Mouse (Mus musculus) forebrain, embryonic 11.5 days (tissue): Measurements from ENCODE around the gene Pfkfb1. TPM values are rescaled to one million over a fixed set of nuclear protein-coding genes. Genes with fewer than 3 reads are reported as not detected.

Experiments
- ATAC-seq: fragments of 200-750 bp; cut with Nextera tagmentation; replicated peaks from 2 replicates; pipeline ENCODE4 v1.8.0; 2017; ENCODE audit warnings: moderate TSS enrichment; ENCODE audit not compliant: low FRiP score
- DNase-seq: peaks from one replicate; pipeline ENCODE4 v3.0.0-alpha.2; 2017; ENCODE audit warnings: low spot score
- H3K27ac ChIP-seq: fragments of 300-500 bp; sonication (generic); 2 replicates; pipeline ENCODE4 v1.5.1; 2014; ENCODE audit warnings: low read depth, low read length
- H3K27me3 ChIP-seq: fragments of 300-500 bp; sonication (generic); 2 replicates; pipeline ENCODE4 v1.6.1; 2014; ENCODE audit warnings: mild to moderate bottlenecking, low read length, mixed read lengths; ENCODE audit not compliant: control insufficient read depth, insufficient read depth
- H3K36me3 ChIP-seq: fragments of 300-500 bp; sonication (generic); 2 replicates; pipeline ENCODE4 v1.6.1; 2014; ENCODE audit warnings: mild to moderate bottlenecking, low read length, moderate library complexity, mixed read lengths; ENCODE audit not compliant: control insufficient read depth, insufficient read depth
- H3K4me1 ChIP-seq: fragments of 300-500 bp; sonication (generic); replicated peaks from 2 replicates; pipeline ENCODE4 v1.6.1; 2014; ENCODE audit warnings: low read length, mixed read lengths; ENCODE audit not compliant: control insufficient read depth, insufficient read depth
- H3K4me2 ChIP-seq: fragments of 300-500 bp; sonication (generic); 2 replicates; pipeline ENCODE4 v1.6.1; 2014; ENCODE audit warnings: low read depth, mild to moderate bottlenecking, low read length, moderate library complexity, mixed read lengths; ENCODE audit not compliant: severe bottlenecking
- H3K4me3 ChIP-seq: fragments of 300-500 bp; sonication (generic); 2 replicates; pipeline ENCODE4 v1.5.1; 2014; ENCODE audit warnings: low read depth, low read length
- H3K9ac ChIP-seq: fragments of 300-500 bp; sonication (generic); 2 replicates; pipeline ENCODE4 v1.6.1; 2014; ENCODE audit warnings: low read length
- H3K9me3 ChIP-seq: fragments of 300-500 bp; sonication (generic); 2 replicates; pipeline ENCODE4 v1.6.1; 2016; ENCODE audit warnings: low read length, mixed read lengths; ENCODE audit not compliant: control insufficient read depth
- WGBS: fragments of 180-500 bp; shearing (Covaris S2); extraction: QIAGEN DNeasy Blood & Tissue Kit; methylation state at CpG from one replicate; pipeline ENCODE4 v1.1.7; 2014; 5-methylcytosine and 5-hydroxymethylcytosine counted together
- polyA plus RNA-seq: library from polyadenylated mRNA; unstranded; fragments of >200 nt; fragmentation: Nextera tagmentation; extraction: Ambion mirVana; gene quantifications from 2 replicates; pipeline ENCODE4 v1.2.1, GENCODE M21; 2014

Gene Pfkfb1
- 8.4 and 9.0 TPM in 2 replicates for polyA plus RNA-seq

DNA sequence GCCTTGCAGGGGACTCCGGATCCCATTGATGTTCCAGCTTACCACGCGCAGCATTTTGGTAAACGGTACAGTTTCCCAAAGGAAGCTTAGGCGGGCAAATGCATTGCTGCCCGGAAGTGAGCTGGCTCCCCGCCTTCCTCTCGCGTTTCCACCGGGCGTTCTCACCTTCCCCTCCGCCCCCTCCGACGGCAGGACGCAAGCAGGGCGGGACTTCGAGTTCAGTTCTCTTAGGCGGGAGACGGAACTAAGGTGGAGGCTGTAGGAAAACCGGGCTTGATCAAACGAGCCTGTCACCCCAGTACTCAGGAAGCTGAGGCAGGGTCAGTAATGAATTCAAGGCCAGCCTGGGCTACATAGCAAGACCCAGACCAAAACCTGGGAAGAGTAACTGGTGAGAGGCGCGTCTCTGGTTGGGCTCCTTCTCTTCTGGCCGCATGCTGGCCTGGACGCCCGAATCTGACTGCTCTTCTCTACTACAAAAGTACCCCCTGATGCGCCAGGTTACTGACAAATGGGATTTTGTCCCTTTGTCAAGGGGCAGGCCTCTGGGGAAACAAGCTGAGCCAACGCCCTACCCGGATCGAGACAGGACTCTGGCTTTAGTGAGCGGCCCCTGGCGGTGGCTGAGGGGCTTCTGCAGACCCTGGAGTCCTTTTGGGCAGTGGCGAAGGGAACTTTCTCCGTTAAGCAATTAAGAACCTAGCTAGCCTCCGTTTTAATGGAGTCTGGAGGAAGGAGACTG lies at the start of gene Pfkfb1:
Gene Pfkfb1 (plus strand): TSS at position 207 of the 742 bp plus-strand sequence.
- no peaks in the 10 kb centered on the region for H3K4me1 ChIP-seq
- WGBS: 22% methylated on average over 35 of the region's 35 CpGs
- H3K4me3 ChIP-seq: peak within 1 kb of the TSS; percentile 43
- no peaks in the 10 kb centered on the region for H3K27me3 ChIP-seq
- peak within 1 kb of the TSS; percentile 59; the same call in 1 of the 2 replicates for H3K27ac ChIP-seq
- no peaks in the 10 kb centered on the region for H3K36me3 ChIP-seq
- peak within 1 kb of the TSS; percentile 67 for H3K9ac ChIP-seq
- H3K4me2 ChIP-seq: peak within 1 kb of the TSS; percentile 51
- ATAC-seq: peak; percentile 96
- DNase-seq: peak; percentile 85
- no peaks in the 10 kb centered on the region for H3K9me3 ChIP-seq

DNA sequence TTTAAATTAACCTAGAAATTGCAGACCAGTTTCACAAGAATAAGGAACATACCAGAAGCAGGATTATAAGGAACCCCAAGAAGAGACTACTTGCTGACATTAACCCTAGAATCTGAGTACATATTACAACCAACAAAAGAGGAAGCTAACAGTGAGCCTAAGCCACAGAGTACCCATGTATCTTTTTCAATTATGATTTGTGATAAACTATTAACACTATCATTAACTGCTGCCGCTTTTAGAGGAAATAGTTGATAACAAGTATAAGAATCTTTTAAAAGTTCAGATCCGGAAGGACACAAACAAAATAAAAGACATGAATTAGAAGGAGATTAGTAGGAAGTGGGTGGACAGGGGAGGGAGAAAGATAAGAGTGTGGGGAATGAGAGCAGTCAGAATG lies 47.9 kb upstream of the Pfkfb1 start:
- no peak for DNase-seq
- H3K4me2 ChIP-seq: no peak overlapping the region
- no peak overlapping the region for H3K4me3 ChIP-seq
- H3K27me3 ChIP-seq: no peaks in the 10 kb centered on the region; the same call in 1 of the 2 replicates
- H3K9me3 ChIP-seq: no peaks in the 10 kb centered on the region
- 90% methylated on average over 2 of the region's 2 CpGs for WGBS
- no peaks in the 10 kb centered on the region for H3K36me3 ChIP-seq
- no peak overlapping the region for H3K27ac ChIP-seq
- H3K9ac ChIP-seq: no peak overlapping the region
- H3K4me1 ChIP-seq: no peaks in the 10 kb centered on the region
- no peak for ATAC-seq

DNA sequence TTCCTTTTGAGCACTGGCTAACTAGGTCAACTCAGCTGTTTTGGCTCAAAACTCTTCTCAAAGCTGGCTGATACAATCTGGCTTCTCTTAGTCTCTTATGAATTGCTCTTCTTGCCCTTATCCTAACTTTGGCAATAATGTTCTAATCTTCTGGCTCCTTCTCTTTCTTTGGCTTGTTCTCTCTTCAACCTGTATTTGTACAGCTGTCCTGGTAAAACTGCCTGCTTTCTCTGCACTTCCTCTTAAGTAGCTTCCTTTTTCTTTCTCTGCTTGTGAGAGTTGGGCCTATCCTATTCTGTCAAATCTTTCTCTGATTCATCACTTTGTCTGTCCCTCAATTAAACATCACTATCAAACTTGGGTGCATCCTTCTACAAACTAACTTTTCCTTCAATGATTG lies 46.3 kb upstream of the Pfkfb1 start:
- Histone ChIP-seq H3K27ac (no peak overlapping the region), H3K36me3 (no peaks in the 10 kb centered on the region), H3K4me2 (no peak overlapping the region), H3K9ac (no peak overlapping the region), H3K4me3 (no peak overlapping the region), H3K27me3 (no peaks in the 10 kb centered on the region; the same call in 1 of the 2 replicates), H3K9me3 (no peaks in the 10 kb centered on the region), H3K4me1 (no peaks in the 10 kb centered on the region)
- no peak for ATAC-seq
- DNase-seq: no peak

DNA sequence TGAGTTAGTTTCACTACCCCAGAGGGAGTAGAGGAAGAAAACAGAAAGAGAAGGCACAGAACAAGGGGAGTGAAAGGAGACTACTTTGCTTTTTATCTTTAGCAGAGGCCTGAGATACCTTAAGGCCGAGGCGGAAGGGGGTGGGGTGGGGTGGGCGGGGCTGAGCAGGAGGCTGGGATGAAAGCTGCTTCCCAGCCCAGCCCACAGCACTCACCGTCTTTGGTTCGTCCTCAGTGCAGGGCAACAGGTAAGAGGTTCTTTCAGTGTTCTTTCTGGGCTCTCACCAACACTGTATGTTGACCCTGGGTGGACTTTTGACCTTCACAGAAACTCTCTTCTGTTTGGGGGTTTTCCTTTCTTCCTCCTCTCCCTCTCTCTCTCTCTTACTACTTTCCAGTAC lies 40.8 kb upstream of the Pfkfb1 start, which contains the start of gene Alas2:
Gene Alas2 (plus strand): TSS at position 137 of the 400 bp plus-strand sequence.
- H3K4me2 ChIP-seq: no peak within 1 kb of the TSS
- H3K4me1 ChIP-seq: no peaks in the 10 kb centered on the region
- H3K36me3 ChIP-seq: no peaks in the 10 kb centered on the region
- H3K9me3 ChIP-seq: no peaks in the 10 kb centered on the region
- ATAC-seq (no peak), DNase-seq (no peak)
- no peaks in the 10 kb centered on the region; the same call in 1 of the 2 replicates for H3K27me3 ChIP-seq
- H3K9ac ChIP-seq: no peak within 1 kb of the TSS
- H3K4me3 ChIP-seq: no peak within 1 kb of the TSS
- 47% methylated on average over 5 of the region's 5 CpGs for WGBS
- no peak within 1 kb of the TSS for H3K27ac ChIP-seq

DNA sequence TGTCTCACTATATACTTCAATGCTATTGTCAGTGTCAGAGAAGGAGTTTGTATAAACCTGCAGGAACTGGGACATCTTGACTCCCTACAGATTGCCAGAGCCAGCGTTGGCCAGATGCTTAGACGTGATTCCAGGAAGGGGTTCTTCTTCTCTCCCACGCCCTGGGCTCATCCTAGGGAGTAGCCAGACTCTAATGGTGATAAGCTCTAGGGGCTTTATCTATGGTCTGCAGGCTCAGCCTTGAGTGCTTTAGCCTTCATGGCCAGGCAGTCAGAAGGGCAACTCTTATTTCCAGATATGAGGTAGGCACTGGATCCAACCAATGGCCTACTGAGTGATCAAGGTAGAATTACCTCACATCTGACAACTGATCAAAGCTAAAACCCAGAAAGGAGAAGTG lies 38.4 kb upstream of the Pfkfb1 start:
- no peaks in the 10 kb centered on the region for H3K27me3 ChIP-seq
- no peak overlapping the region for H3K27ac ChIP-seq
- H3K4me1 ChIP-seq: no peaks in the 10 kb centered on the region
- ATAC-seq (no peak), DNase-seq (no peak)
- no peak overlapping the region for H3K9ac ChIP-seq
- WGBS: 85% methylated on average over 3 of the region's 3 CpGs
- H3K9me3 ChIP-seq: no peaks in the 10 kb centered on the region
- no peak overlapping the region for H3K4me2 ChIP-seq
- no peaks in the 10 kb centered on the region for H3K36me3 ChIP-seq
- no peak overlapping the region for H3K4me3 ChIP-seq

DNA sequence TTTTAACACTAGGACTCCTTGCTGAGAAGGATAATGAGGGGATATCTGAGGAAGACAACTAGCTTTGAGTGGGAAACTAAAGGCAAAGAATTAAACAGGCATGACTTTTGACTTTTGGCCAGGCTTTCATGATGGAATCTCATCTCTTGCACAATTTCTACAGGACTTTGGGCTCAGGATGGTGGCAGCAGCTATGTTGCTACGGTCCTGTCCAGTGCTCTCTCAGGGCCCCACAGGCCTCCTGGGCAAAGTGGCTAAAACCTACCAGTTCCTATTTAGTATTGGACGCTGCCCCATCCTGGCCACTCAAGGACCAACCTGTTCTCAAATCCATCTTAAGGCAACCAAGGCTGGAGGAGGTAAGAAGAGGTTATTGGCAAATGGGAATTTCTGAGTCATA lies 36.0 kb upstream of the Pfkfb1 start:
- WGBS: 94% methylated on average over 2 of the region's 2 CpGs
- H3K9ac ChIP-seq: no peak overlapping the region

DNA sequence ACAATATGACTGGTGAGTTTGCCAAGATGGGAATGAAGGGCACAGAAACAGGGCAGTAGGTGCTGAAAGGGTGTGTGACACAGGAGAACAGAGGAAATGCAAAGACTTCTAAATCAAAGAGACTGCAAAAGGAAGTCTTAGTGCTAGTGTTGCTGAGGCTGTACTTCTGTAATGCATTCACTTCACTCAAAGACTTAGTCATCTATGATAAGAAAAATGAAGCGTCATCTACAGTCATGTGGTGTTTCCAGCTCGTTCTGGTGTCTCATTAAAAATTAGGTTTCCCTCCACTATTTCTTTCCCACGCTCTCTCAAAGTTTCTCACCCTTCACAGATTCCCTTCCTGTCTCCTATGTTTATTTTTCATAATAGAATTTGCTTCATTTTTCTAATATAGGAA lies 34.0 kb upstream of the Pfkfb1 start:
- Histone ChIP-seq H3K27me3 (no peaks in the 10 kb centered on the region), H3K9me3 (no peaks in the 10 kb centered on the region)
- no peak for ATAC-seq

More for the DNA sequence above, 36.0 kb upstream of the Pfkfb1 start:
- H3K4me3 ChIP-seq: no peak overlapping the region
- no peaks in the 10 kb centered on the region for H3K36me3 ChIP-seq
- H3K27ac ChIP-seq: no peak overlapping the region
- no peaks in the 10 kb centered on the region for H3K27me3 ChIP-seq
- ATAC-seq (no peak), DNase-seq (no peak)
- no peaks in the 10 kb centered on the region for H3K9me3 ChIP-seq
- no peak overlapping the region for H3K4me2 ChIP-seq
- H3K4me1 ChIP-seq: no peaks in the 10 kb centered on the region

DNA sequence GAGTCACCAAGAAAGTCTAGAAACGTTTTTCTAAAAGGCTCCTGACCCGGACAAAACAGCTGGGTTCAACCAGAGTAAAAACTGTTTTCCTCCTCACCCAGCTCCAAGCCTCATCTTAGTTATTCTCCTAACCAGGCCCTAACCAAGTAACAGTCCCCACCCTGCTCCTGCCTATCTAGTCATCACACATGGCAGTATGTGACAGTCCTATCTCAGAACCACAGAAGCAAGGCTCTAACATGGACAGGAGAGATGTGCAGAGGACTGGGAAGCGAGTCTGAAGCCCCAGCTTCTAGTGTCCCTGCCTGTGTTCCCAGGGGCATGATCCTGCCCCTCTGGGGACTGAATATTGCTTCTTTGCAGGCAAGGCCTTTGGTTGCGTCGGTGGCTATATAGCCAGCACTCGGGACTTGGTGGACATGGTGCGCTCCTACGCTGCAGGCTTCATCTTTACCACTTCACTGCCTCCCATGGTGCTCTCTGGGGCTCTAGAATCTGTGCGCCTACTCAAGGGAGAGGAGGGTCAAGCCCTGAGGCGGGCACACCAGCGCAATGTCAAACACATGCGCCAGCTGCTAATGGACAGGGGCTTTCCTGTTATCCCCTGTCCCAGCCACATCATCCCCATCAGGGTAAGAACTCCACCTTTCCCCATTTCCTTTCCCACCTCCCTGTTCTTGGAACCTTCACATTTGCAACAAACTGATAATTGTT lies 23.2 kb upstream of the Pfkfb1 start:
- Histone ChIP-seq H3K9ac (no peak overlapping the region), H3K36me3 (no peaks in the 10 kb centered on the region; the same call in 1 of the 2 replicates), H3K27me3 (0 out of 2 replicates have a peak, but pooled peaks cover 2% of the 10 kb centered on the region), H3K4me2 (no peak overlapping the region), H3K9me3 (no peaks in the 10 kb centered on the region), H3K4me3 (no peak overlapping the region), H3K27ac (no peak overlapping the region), H3K4me1 (no peaks in the 10 kb centered on the region)
- 92% methylated on average over 12 of the region's 12 CpGs for WGBS
- no peak for DNase-seq
- ATAC-seq: no peak

More for the DNA sequence above, 34.0 kb upstream of the Pfkfb1 start:
- Histone ChIP-seq H3K27ac (no peak overlapping the region), H3K9ac (no peak overlapping the region), H3K4me3 (no peak overlapping the region), H3K36me3 (no peaks in the 10 kb centered on the region), H3K4me2 (no peak overlapping the region), H3K4me1 (no peaks in the 10 kb centered on the region)
- DNase-seq: no peak
- WGBS: 87% methylated on average over 3 of the region's 3 CpGs
